Mouse (Mus musculus) kidney, postnatal 10 days (tissue): ENCODE data around the gene Gnai3.

Experiments used
- DNase-seq: peaks from one replicate; pipeline ENCODE4 v3.0.0; 2021; ENCODE audit warnings: mixed read lengths

Gnai3 gene

DNA sequence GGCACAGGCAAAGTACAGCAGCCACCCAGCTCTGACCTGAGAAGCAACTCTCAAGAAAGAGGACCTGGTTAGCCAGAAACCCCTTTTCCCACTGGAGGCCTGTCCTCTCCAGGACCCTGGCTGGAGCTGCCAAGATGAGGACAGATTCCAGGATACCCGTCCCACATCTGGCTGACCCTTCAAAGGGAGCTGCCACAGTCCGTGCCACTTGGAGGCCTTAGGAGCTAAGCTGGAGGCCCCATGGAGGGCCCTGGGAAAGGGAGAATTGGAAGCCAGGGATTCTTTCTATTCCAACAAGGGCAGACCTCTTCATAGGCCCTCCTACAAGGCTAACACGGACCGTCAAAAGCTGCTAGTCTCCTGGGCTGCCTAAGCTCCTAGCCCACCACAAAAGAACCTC, 64.3 kb downstream of the Gnai3 start:
- no peak for DNase-seq

DNA sequence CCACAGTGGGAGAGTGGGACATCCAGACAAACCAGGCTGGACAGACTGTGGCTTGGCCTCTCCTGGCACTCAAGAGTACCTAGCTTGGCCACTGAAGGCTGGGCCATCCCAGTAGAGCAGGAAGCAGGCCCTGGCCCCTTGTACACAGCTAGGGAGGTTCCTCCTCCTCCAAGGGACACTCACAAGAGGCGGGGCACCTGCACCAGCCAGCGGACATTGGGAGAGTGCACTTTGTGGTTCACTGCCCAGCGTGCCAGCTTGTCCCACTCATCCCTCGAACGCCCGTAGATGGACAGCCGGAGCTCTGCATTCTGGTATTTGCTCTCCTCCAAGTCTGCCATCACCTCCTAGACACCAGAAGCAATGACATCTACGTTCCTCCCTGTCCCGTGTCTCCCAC, 69.1 kb downstream of the Gnai3 start:
- DNase-seq, result peak; percentile 56

DNA sequence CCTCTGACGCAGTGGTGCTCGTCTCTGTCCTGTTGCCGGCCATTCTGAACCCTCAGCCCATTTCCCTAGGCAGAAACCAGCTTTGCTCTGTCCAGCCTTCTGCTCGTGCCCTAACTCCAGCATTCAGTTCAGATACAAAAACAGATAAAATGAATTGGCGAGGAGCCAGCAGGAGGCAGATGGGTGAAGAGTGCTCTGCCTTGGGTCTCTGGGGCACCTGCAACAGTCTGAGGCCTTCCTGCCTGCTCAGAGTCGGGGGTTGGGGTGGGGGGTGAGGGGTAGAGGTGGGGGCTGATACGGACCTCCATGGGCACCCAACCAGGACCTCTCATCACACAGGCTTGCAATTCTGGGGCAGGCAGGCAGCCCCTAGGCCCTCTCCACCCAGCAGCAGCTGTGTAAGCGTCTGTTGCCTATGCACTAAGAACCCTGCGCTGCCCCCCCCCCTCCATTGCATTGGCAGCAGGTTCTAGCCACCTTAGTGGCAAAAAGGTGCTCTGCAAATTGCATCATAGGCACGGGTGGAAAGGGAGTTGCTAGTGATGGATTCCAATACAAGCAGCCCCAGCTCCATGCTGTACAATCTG, 72.9 kb downstream of the Gnai3 start:
- no peak for DNase-seq

DNA sequence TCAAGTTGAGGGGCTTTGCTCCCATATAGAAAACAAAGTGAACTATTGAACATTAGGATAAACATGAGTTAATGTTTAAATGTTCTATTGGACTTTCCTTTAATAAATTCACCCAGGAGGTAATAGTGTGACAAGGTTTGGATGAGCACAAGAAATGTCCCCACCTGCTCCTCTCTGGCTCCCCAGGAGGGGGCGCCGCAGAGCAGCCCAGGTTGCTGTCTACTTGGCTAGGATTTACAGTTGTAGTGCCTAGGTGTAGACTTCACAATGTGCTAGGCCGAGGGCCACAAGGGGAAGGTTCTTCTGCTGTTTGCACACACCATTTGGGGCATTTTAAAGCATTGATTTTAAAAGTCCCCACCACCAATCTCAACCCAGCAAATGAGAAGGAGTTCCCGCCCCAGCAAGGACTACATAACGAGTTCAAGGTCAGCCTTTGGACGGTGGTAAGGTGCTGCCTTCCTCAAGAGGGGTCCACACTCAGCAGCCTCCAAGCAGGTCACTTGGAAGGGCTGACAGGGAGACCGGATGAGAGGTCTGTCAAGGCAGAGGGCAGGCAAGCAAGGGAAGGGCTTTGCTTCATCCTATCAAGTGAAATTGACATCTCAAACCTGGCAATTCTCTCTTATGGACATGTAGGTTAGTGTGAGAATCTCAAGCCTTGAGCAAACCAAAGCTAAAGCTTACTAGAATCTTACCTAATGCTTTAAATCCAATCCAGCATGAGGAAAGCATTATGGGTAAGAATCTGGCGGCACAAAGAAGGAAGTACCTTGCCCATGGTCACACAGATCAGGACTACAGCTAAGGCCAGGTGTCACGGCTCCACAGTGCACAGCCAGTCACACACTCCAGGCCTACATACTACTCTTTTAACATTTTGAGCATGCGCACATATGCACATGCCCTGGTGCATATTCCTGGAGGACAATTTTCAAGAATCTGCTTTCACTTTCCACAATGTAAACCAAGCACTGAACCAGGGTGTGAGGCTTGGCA, 75.4 kb downstream of the Gnai3 start:
- peak; percentile 83 for DNase-seq

DNA sequence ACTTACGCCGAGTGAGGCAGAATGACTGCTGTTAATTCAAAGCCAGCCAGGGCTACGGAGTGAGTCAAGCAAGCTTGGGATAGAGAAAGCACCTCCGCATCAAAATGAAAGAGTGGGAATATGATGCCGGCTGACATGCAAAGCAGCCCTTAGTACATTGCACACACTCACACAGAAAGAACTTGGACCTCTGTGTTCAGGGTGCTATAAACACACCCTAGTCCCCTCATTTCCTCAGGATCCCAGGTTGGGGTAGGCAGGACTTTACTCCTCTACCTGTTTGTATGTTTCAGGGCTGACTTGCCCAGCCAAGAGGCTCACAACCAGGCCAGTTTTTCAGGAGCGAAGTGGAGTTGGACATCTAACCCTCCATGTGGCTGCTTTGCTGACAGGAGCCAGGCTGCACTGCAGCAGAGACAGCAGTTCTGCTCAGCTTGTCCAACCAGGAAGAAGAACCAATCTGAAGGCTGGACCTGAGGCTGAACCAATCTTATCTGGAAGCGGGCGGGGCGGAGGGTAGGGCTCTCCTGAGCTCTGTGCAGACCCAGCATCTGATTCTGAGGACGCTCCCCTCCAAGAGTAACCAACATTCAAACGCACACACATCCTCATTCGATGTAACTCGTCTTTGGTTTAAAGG, 76.6 kb downstream of the Gnai3 start:
- DNase-seq, result peak; percentile 70

DNA sequence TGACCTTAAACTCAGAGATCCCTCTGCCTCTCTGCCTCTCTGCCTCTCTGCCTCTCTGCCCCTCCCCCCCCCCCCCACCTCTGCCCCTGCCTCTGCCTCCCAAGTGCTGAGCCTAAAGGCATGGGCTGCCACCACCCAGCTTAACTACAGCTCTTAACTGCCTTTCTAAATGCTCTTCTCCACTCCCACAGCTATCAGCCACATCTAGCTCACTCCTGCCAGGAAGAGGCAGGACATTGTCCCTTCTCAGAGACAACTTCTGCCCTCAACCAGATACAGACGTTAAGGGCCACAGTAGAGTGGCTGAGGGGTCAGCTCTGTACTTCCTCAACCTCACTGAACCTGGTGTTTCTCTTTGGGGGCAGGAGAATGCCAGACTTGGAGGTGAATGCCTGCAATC, 77.1 kb downstream of the Gnai3 start:
- no peak for DNase-seq

DNA sequence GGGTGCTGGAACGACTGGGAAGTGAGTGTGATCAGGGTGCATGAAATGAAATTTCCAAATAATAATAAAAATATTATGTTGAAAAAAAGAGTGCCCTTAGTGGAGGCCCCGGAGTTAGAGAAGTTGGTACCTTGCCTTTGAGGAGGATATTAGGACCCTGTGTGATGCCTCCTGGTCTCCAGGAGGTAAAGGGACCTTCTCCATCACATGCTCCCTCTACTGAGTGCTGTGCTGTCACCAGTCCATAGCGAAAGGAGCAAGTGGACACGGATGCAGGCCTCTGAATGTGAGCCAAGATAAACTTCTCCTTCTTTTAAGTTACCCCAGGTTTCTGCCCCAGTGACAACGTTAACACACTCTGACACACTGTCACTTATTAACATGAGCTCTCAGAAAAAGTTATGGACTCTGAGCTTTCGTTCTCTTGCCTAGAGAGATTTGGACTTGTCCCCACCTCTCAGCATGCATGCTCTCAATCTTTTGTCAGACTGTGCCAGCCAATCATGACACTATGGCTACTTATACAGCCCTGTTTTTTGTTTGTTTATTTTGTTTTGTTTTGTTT, 78.5 kb downstream of the Gnai3 start:
- no peak for DNase-seq

DNA sequence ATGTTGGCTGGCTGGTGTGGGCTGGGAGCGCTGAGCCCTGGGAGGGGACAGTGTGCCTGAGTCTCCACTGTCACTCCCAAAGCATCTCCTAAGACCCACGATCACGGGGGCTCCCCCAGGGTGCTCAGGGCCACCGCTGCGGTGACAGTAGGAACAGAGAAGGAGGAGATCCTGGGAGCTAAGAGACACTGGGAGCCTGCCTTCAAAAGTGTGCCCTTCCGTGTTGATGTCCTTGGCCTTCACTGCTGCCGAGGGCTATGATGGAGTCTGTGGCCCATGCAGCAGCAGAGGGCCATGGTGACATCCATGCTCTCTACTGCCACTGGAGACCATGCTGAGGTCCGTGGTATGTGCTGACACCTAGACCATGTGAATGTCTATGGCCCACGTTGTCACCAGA, 80.4 kb downstream of the Gnai3 start:
- no peak for DNase-seq

DNA sequence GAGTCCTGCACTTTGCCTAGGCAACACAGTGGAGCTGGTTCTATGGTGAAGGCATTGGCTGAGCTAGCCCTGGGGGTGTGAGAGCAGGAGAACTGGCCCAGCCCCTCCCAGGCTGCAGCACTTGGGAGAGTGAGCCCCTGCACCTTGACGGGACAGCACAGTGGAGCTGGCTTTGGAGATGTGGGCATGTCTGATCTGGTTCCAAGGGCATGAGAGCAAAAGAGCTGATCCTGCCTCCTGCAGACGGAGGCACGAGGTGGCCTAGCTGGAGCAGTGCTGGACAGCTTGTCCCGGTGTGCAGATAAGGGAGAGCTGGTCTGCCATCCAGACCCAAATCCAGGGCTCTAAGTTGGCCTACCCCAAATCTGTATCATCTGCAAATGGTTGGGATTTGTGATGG, 81.3 kb downstream of the Gnai3 start:
- no peak for DNase-seq

DNA sequence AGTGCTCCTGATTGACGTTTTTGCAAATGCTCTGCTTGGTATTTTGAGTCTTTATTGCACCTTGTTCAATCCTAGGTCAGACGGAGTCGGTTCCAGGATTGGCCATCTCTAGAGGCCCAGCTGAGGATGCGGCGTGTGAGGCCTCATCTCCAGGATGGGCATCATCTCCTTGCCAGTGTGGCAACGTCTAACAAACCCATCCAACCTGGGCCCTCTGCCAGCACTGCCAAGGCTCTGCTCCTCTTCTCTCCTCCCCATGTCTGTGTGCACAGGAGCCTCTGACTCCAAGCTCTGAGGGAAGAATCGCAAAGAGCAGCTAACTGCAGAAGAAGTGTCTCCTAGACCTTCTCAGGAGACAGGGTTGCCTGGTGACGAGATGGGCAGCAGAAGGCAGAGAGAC, 83.3 kb downstream of the Gnai3 start:
- DNase-seq, result no peak

DNA sequence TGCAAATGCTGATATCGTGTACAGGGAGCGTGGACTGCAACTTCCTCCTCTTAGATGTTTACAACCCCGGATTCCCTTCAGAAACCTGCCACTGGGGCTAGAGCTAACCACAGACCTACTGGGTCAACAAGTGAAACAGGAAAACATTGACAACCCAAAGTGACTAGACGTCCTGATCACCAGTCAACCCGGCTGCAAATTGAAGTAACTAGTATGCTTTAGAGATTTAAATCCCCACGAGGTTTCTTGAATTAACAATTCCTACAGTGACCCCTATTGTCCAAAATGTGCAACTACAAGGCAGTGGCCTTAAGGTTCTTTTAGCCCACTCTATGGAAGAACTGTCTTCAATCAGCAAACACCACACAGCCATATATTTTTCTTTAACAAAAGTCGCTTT, 84.5 kb downstream of the Gnai3 start:
- DNase-seq, result peak; percentile 73
